Mouse (Mus musculus): ENCODE measurements around the gene Mia.
A peak's percentile ranks its signal among the peaks of the same experiment; 100 is the strongest.

The Mia gene

DNA sequence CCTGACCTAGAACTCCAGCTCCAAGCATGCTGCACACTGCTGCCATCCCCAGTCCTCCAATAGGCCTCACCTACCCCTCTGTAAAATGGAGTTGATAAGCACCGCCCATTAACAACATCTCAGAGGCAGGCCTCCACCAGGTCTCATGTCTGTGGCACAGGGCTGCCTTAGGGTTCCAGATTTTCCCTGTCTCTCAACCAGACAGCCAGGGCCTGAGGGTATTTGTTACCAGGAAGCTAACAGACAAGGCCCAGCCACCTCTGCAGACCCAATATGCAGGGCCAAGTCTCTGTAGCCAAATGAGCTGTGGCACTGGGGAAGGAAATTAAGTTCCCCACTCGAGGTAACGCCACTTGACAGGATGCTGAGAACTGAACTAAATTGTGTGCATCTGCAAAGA is 20.0 kb downstream of the Mia start:
- DNase-seq (ENCODE audit: low read depth, low spot score), result no peak

DNA sequence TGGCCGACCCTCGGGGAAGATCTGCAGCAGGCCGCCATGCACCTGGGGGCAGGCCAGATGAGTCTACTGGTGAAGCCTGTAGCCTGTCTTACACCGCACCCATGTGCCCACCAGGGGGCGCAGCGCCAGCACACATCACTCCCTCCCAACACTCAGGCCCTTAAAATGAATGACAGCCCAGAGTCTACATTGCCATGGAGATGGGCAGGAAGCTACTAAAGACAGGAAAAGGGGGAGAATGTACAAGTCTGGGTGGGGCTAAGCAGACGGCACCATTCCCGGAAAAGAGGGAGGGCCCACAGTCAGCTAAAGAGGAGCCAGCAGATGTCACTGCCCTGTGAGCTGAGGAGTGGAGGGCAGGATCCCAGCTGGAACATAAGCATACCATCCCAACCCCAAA is 21.1 kb downstream of the Mia start:
- peak; percentile 74 for DNase-seq (ENCODE audit: low read depth, low spot score)

DNA sequence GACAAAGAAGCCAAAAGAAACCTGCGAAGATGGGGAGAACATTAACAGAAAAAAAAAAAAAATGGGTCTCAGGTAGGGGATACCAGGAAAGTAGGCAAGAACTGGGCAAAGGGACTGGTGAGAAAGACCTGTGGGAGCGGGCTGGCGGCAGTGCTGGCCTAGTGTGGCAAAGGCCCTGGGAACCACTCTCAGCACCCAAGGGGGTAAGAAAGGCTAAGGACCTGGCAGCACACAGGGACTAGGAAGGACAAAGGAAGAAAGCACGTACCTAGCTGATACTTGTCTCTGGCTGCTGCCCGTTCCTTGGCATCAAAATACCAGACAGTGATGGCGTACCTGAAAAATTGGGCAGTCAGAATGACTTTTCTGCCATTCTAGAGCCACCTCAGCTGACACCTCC is 21.7 kb downstream of the Mia start:
- no peak for DNase-seq (ENCODE audit: low read depth, low spot score)

DNA sequence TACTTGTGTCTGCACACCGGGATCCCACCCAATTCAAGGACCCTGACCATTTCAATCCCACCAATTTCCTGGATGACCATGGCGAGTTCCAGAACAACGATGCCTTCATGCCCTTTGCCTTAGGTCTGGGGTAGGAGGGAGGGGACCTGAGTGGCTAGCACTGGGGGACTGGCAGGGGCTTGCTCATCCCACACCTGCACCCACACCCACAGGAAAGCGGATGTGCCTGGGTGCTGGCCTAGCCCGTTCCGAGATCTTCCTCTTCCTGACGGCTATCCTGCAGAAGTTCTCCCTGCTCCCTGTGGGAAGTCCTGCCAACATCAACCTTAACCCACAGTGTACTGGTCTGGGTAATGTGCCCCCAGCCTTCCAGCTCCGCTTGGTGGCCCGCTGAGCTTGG is 22.8 kb downstream of the Mia start:
- no peak for DNase-seq (ENCODE audit: low read depth, low spot score)

DNA sequence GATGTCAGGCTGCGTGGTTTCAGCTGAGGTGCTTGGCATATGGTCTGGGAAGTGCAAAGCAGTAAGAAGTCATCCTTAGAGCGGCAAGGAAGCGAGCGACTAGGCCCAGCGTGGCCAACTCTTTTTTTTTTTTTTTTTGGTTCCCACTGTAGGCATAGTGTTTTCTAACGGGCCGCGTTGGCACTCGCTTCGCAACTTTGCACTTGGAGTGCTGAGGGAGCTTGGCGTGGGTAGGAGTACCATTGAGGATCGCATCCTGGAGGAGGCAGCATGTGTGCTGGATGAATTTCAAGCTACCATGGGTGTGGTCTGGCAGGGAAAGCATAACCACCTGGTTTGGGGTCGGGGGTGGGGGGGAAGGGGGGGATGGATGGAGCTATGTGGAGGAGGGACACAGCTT is 25.0 kb downstream of the Mia start:
- DNase-seq (ENCODE audit: low read depth, low spot score), result no peak

DNA sequence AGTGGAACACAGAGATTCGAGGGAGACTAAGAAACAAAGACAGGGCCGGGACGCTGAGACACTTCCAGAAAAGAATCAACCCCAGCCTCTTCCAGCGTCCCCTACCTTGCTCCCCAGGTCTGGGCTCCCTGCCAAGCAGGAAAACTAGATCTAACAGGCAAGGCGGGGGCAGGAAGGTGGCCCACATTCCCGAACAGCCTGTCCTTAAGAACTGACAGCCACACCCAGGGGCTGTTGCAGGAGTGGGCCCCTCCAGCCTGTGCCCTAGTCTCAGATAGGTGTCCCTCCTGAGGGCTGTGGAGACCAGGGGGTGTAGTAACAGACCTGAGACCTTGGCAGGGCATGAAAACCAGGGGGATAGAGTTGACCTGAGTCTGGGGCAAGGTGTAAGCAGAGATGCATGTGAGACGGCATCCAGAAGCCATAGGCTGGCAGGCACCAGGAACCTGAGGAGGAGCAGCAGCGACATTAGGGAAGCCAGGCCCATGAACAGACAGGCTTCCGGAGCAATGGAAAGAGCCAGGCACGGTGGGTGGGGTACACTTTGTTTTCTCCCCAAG is 27.7 kb downstream of the Mia start, which contains the start of gene Cyp2t4:
TSS of gene Cyp2t4 (plus strand) at position 510 of the 560 bp plus-strand sequence.
- DNase-seq (ENCODE audit: low read depth, low spot score), result no peak

DNA sequence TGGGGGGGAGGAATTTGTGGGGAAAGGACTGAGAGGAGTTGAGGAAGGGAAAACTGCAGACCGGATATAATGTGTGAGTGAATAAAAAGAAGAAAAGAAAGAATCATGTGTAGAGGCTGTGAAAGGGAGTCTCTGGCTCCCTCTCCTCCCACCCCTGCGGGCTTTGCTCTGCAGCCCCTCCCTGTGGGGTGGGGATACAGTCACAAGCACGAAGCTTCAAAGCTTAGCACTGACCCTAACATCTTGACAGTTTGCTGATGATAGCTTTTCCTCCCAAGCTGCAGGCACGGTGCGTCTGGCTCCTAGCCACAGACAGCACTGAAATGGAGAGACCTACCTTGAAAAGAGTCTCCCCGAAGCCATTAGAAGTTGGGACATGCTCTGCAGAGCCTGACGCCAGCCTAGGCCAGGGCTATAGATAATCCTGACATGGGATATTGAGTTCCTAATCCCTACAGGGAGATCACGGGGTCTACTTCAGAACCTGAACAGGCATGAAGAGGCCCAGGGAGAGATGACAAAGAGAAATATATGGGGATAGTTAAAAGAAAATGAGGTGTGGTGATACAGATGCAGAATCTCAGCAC is 44.5 kb downstream of the Mia start:
- DNase-seq (ENCODE audit: low read depth, low spot score), result no peak

DNA sequence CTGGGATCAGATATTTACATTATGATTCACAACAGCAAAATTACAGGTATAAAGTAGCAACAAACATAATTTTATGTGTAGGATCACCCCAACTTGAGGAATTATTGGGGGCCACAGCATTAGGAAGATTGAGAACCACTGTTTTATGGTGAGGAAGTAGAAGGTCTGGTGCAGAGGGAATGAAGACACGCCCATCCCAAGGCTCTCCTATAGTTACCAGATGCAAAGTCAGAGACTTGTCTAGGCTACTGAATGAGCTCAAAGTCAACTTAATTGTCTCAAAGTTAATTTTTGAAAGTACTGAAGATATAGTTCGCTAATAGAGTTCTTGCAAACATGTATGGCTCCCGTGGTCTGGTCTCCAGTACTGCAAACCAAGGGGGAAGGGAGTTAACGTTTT is 47.2 kb downstream of the Mia start:
- no peak for DNase-seq (ENCODE audit: low read depth, low spot score)

DNA sequence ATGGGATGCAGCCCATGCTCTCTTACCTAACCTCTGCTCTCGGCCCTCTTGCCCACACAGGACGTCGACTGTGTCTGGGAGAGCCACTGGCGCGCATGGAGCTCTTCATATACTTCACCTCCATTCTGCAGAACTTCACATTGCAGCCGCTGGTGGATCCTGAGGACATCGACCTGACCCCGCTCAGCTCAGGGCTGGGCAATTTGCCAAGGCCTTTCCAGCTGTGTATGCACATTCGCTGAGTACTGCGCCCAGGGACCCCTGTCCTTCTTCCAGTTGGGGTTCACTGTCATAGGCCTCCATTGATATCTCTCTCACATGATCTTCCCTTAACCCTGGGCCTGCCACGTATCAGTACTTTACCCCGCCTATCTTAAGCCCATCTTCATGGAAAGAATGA is 47.8 kb downstream of the Mia start:
- no peak for DNase-seq (ENCODE audit: low read depth, low spot score)

DNA sequence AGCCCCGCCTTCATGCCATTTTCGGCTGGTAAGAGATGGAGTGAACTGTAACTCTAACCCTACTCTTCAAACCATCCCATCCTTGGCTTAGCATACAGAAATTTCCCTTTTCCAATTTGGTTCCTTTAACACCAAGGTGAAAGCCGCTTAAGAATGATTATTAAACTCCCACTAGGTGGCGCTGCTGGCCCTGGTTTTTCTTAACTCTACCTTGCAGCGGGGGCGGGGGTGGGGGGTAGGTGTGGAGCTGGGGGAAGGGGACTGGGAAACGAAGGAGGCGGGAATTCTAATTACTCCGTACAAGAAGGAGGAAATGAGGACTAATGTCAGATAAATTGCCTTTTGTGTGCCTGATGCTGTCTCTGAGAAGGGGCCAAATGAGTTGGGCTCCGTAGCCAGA is 48.4 kb downstream of the Mia start:
- peak; percentile 53 for DNase-seq (ENCODE audit: low read depth, low spot score)

DNA sequence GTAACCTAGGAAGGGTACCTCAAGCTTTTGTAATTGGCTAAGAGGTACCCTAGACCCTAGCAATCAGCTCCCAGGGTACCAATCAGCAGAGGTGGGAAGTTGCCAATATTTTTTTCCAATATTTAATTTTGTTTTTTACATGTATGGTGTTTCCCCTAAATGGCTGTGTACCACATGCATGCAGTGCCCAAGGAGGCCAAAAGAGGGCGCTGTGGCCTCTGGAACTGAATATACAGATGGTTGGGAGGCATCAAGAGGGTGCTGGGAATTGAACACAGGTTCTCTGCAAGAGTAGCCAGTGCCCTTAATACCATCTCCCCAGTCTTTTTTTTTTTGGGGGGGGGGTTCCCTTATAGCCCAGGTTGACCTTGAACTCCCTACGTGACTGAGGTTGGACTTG is 49.6 kb downstream of the Mia start:
- DNase-seq (ENCODE audit: low read depth, low spot score), result no peak

DNA sequence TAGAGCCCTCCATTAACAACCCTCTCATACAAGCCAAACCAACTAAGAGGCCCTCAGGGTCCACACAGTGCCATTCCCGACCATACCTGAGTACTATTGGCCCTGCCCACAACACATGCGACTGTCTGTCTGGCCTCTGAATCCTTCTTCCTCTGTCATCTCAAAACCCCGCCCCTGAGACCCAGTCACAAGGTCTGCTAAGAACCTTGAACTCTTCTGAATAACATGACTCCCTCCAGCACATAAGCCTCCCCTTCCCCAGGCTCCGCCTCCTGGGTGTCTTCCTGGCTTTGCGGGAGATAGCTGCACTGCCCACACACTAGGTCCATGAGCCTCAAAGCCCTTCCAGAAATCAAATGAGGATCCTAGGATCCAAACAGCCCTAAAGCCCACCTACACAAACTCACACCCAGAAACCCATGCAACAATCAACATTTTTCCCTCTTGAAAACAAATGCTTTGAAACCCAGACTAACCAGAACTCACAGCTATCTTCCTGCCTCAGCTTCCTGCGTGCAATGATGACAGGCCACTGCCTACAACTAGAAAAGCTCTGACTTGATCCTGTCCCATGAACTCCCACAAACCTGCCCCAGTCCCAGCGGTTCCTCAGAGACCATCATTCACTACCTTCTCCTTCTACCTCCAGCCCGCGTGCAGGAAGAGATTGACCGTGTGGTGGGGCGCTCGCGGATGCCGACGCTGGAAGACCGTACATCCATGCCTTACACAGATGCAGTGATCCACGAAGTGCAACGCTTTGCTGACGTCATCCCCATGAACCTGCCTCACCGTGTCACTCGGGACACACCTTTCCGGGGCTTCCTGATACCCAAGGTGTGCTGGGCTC is 50.2 kb downstream of the Mia start:
- DNase-seq (ENCODE audit: low read depth, low spot score), result no peak

DNA sequence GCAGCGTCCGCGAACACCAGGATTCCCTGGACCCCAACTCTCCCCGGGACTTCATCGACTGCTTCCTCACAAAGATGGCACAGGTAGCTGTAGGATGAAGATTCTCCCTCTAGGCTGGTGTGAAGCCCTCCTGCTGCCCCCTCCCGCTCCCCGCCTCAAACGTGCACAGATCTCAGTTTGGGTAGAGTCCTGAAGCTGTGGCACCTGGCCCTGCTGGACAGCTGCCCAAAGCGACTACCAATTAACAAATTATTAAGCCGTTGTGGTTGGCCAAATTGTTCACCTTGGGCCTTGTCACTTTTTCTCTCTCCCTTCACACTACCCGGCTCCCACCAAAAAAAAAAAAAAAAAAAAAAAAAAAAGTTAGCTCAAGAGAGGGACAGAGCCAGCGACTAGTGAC is 51.1 kb downstream of the Mia start:
- no peak for DNase-seq (ENCODE audit: low read depth, low spot score)
